Mouse (Mus musculus) ovary, postnatal 10 days (tissue): ENCODE results near the gene Snurf.
A peak's percentile ranks its signal among the peaks of the same experiment; 100 is the strongest.

Experiments
- DNase-seq: peaks from one replicate; pipeline ENCODE4 v3.0.0; 2022; ENCODE audit warnings: low spot score

Snurf gene

DNA sequence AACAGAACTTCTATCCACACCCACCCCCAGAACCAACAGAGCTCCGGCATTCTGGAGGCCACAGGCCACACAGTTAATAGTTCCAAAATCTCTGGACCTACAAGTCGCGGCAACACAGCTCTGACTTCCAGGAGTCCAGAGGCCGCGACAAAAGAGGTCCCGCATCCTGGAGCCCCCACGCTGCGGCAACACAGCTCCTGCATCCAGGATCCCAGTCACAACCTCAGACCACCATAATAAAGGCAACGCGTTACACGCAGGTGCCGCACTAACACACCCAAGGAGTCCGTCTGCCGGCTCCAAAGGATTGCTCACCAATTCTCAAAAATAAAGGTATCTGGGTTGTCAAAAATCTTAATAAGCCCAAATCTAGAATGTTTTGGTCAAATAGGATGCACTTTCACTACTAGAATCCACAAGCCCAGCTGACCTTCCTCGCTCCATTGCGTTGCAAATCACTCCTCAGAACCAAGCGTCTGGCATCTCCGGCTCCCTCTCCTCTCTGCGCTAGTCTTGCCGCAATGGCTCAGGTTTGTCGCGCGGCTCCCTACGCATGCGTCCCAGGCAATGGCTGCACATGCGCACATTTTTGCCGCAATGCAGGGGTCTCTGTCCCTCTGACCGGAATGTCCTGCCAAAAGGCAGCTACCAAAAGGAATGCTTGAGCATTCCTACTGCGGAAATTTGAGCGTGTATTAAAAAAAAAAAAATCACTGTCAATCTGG is at the start of gene Snurf, which contains the start of gene Gm38393:
TSS of gene Snurf (minus strand) at position 444 of the 725 bp plus-strand sequence.
TSS of gene Gm38393 (minus strand) at position 459 of the 725 bp plus-strand sequence.
- peak; percentile 7 for DNase-seq

- DNase-seq, result no peak
Measured at GRCm38 (mm10) chr7:60047481-60048201, 42.8 kb upstream of the Snurf start.

- no peak for DNase-seq
Measured at GRCm38 (mm10) chr7:60013186-60013585, 8.3 kb upstream of the Snurf start.

- DNase-seq, result no peak
Measured at GRCm38 (mm10) chr7:60007727-60008360, 3.0 kb upstream of the Snurf start.

DNA sequence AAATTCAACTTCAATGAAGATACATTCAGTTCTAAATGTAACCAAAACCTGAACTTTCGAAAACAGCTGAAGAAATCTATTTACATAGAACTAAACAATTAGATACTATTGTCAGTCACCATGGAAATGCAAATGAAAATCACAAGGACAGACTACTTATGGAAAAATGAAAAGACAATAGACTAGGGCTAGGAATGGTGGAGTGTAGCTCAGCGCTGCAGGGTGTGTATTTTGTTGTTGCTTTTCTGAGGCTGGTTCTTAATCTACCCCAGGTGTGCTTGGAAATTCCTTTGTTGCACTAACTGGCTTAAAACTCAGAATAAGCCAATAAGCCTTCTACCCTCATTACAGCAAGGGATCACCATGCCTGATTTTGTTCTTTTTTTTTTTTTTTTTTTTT is 1.4 kb upstream of the Snurf start:
- no peak for DNase-seq

GRCm38 (mm10) chr7:60003921-60004605 is 786 bp downstream of the Snurf start:
- peak; percentile 1 for DNase-seq

- DNase-seq, result no peak
Measured at GRCm38 (mm10) chr7:60003006-60003865, 1.6 kb downstream of the Snurf start.

- no peak for DNase-seq
Measured at GRCm38 (mm10) chr7:59978646-59979045, 26.2 kb downstream of the Snurf start.
